Mouse (Mus musculus) limb, embryonic 15.5 days (tissue): ENCODE data around the gene Ubiad1. TPM values are rescaled to one million over a fixed set of nuclear protein-coding genes. Genes with fewer than 3 reads are reported as not detected.

Experiments
- ATAC-seq: fragments of 200-750 bp; cut with Nextera tagmentation; 2 replicates; pipeline ENCODE4 v1.8.0; 2017; ENCODE audit warnings: low read depth, moderate TSS enrichment; ENCODE audit not compliant: insufficient number of reproducible peaks, low FRiP score, low TSS enrichment
- H3K27ac ChIP-seq: fragments of 300-500 bp; sonication (generic); 2 replicates; pipeline ENCODE4 v1.5.1; 2015; ENCODE audit warnings: moderate library complexity, mild to moderate bottlenecking, inconsistent platforms
- H3K27me3 ChIP-seq: fragments of 300-500 bp; sonication (generic); 2 replicates; pipeline ENCODE4 v1.6.1; 2015; ENCODE audit warnings: inconsistent platforms
- H3K36me3 ChIP-seq: fragments of 300-500 bp; sonication (generic); 2 replicates; pipeline ENCODE4 v1.6.1; 2015; ENCODE audit warnings: inconsistent platforms
- H3K4me1 ChIP-seq: fragments of 300-500 bp; sonication (generic); 2 replicates; pipeline ENCODE4 v1.6.1; 2015; ENCODE audit warnings: inconsistent platforms
- H3K4me2 ChIP-seq: fragments of 300-500 bp; sonication (generic); 2 replicates; pipeline ENCODE4 v1.6.1; 2015; ENCODE audit warnings: mild to moderate bottlenecking, inconsistent platforms
- H3K4me3 ChIP-seq: fragments of 300-500 bp; sonication (generic); 2 replicates; pipeline ENCODE4 v1.5.1; 2015; ENCODE audit warnings: mild to moderate bottlenecking, inconsistent platforms
- H3K9ac ChIP-seq: fragments of 300-500 bp; sonication (generic); 2 replicates; pipeline ENCODE4 v1.6.1; 2015; ENCODE audit warnings: inconsistent platforms
- H3K9me3 ChIP-seq: fragments of 300-500 bp; sonication (generic); 2 replicates; pipeline ENCODE4 v1.6.1; 2016; ENCODE audit warnings: inconsistent platforms
- WGBS: fragments of 180-500 bp; shearing (Covaris S2); methylation state at CpG from one replicate; pipeline ENCODE4 v1.1.7; 2015; 5-methylcytosine and 5-hydroxymethylcytosine counted together
- polyA plus RNA-seq: library from polyadenylated mRNA; unstranded; fragments of >200 nt; fragmentation: Nextera tagmentation; extraction: Ambion mirVana; gene quantifications from 2 replicates; pipeline ENCODE4 v1.2.1, GENCODE M21; 2015

Ubiad1 gene
- polyA plus RNA-seq, 1 experiment from 2014 or later: 19.4 TPM

GRCm38 (mm10) chr4:148428544-148428943 is 16.0 kb downstream of the Ubiad1 start:
- no peak for ATAC-seq
- Histone ChIP-seq H3K27me3 (no peaks in the 10 kb centered on the region), H3K4me2 (no peak overlapping the region), H3K4me3 (no peak overlapping the region), H3K36me3 (no peaks in the 10 kb centered on the region), H3K9me3 (no peaks in the 10 kb centered on the region), H3K4me1 (no peaks in the 10 kb centered on the region), H3K9ac (no peak overlapping the region), H3K27ac (no peak overlapping the region)
- 76% methylated on average over 5 of the region's 5 CpGs for WGBS

- Histone ChIP-seq H3K4me1 (no peaks in the 10 kb centered on the region), H3K9me3 (no peaks in the 10 kb centered on the region), H3K27ac (no peak overlapping the region), H3K36me3 (no peaks in the 10 kb centered on the region), H3K4me2 (no peak overlapping the region), H3K9ac (no peak overlapping the region), H3K4me3 (no peak overlapping the region), H3K27me3 (no peaks in the 10 kb centered on the region)
- no peak for ATAC-seq
- 59% methylated on average over 10 of the region's 10 CpGs for WGBS
Observed at GRCm38 (mm10) chr4:148426950-148427850, 17.4 kb downstream of the Ubiad1 start.

- H3K9me3 ChIP-seq: no peaks in the 10 kb centered on the region
- no peak overlapping the region for H3K27ac ChIP-seq
- peaks cover 30% of the 10 kb centered on the region for H3K27me3 ChIP-seq
- H3K4me2 ChIP-seq: no peak overlapping the region
- H3K4me1 ChIP-seq: peaks cover 7% of the 10 kb centered on the region; the same call in 1 of the 2 replicates
- H3K4me3 ChIP-seq: no peak overlapping the region
- no peak overlapping the region for H3K9ac ChIP-seq
- WGBS: 44% methylated on average over 6 of the region's 6 CpGs
- no peak for ATAC-seq
- H3K36me3 ChIP-seq: no peaks in the 10 kb centered on the region
Observed at GRCm38 (mm10) chr4:148417559-148417958, 27.0 kb downstream of the Ubiad1 start.

GRCm38 (mm10) chr4:148417074-148417526 is 27.5 kb downstream of the Ubiad1 start:
- WGBS: 50% methylated on average over 11 of the region's 11 CpGs
- ATAC-seq: no peak
- no peak overlapping the region for H3K4me2 ChIP-seq

GRCm38 (mm10) chr4:148415575-148415974 is 29.0 kb downstream of the Ubiad1 start:
- H3K9ac ChIP-seq: no peak overlapping the region
- H3K4me1 ChIP-seq: peaks cover 7% of the 10 kb centered on the region; the same call in 1 of the 2 replicates
- no peak for ATAC-seq
- H3K36me3 ChIP-seq: no peaks in the 10 kb centered on the region
- WGBS: 3% methylated on average over 16 of the region's 16 CpGs
- no peak overlapping the region for H3K27ac ChIP-seq
- no peaks in the 10 kb centered on the region for H3K9me3 ChIP-seq
- peaks cover 30% of the 10 kb centered on the region for H3K27me3 ChIP-seq
- peak overlapping the region; percentile 15; the same call in 1 of the 2 replicates for H3K4me2 ChIP-seq
- no peak overlapping the region for H3K4me3 ChIP-seq

More at GRCm38 (mm10) chr4:148417074-148417526, 27.5 kb downstream of the Ubiad1 start:
- Histone ChIP-seq H3K9ac (no peak overlapping the region), H3K4me3 (no peak overlapping the region), H3K4me1 (peaks cover 7% of the 10 kb centered on the region; the same call in 1 of the 2 replicates), H3K36me3 (no peaks in the 10 kb centered on the region), H3K27ac (no peak overlapping the region), H3K27me3 (peaks cover 30% of the 10 kb centered on the region), H3K9me3 (no peaks in the 10 kb centered on the region)

- no peak for ATAC-seq
Observed at GRCm38 (mm10) chr4:148408256-148408975, 36.2 kb downstream of the Ubiad1 start.

GRCm38 (mm10) chr4:148405255-148405788 is 39.2 kb downstream of the Ubiad1 start:
- no peak overlapping the region for H3K27ac ChIP-seq
- no peaks in the 10 kb centered on the region for H3K36me3 ChIP-seq
- H3K4me3 ChIP-seq: no peak overlapping the region
- no peak overlapping the region for H3K9ac ChIP-seq
- 9% methylated on average over 13 of the region's 13 CpGs for WGBS
- peak overlapping the region; percentile 25 for H3K4me2 ChIP-seq
- H3K4me1 ChIP-seq: peaks cover 19% of the 10 kb centered on the region
- H3K9me3 ChIP-seq: no peaks in the 10 kb centered on the region
- ATAC-seq: no peak
- H3K27me3 ChIP-seq: peaks cover 65% of the 10 kb centered on the region

More at GRCm38 (mm10) chr4:148408256-148408975, 36.2 kb downstream of the Ubiad1 start:
- Histone ChIP-seq H3K36me3 (no peaks in the 10 kb centered on the region), H3K4me1 (peaks cover 19% of the 10 kb centered on the region), H3K27me3 (peaks cover 46% of the 10 kb centered on the region), H3K4me3 (no peak overlapping the region), H3K9me3 (no peaks in the 10 kb centered on the region), H3K4me2 (no peak overlapping the region), H3K27ac (no peak overlapping the region), H3K9ac (no peak overlapping the region)
- WGBS: 64% methylated on average over 10 of the region's 10 CpGs

- no peak overlapping the region for H3K4me3 ChIP-seq
- peaks cover 65% of the 10 kb centered on the region for H3K27me3 ChIP-seq
- no peak overlapping the region for H3K27ac ChIP-seq
- WGBS: 3% methylated on average over 11 of the region's 11 CpGs
- no peak overlapping the region for H3K9ac ChIP-seq
- peak overlapping the region; percentile 25 for H3K4me2 ChIP-seq
- ATAC-seq: no peak
- peaks cover 19% of the 10 kb centered on the region for H3K4me1 ChIP-seq
- H3K9me3 ChIP-seq: no peaks in the 10 kb centered on the region
- no peaks in the 10 kb centered on the region for H3K36me3 ChIP-seq
Observed at GRCm38 (mm10) chr4:148404748-148405147, 39.8 kb downstream of the Ubiad1 start.

- peaks cover 19% of the 10 kb centered on the region for H3K4me1 ChIP-seq
- ATAC-seq: no peak
- H3K27me3 ChIP-seq: peaks cover 64% of the 10 kb centered on the region
- no peak overlapping the region for H3K4me3 ChIP-seq
- H3K36me3 ChIP-seq: no peaks in the 10 kb centered on the region
- no peaks in the 10 kb centered on the region for H3K9me3 ChIP-seq
- no peak overlapping the region for H3K4me2 ChIP-seq
- no peak overlapping the region for H3K9ac ChIP-seq
- no peak overlapping the region for H3K27ac ChIP-seq
- WGBS: 11% methylated on average over 12 of the region's 12 CpGs
Observed at GRCm38 (mm10) chr4:148403402-148403801, 41.2 kb downstream of the Ubiad1 start.

GRCm38 (mm10) chr4:148399437-148400094 is 45.0 kb downstream of the Ubiad1 start:
- Histone ChIP-seq H3K27ac (no peak overlapping the region), H3K36me3 (no peaks in the 10 kb centered on the region), H3K9me3 (no peaks in the 10 kb centered on the region), H3K4me1 (peaks cover 6% of the 10 kb centered on the region), H3K4me3 (no peak overlapping the region), H3K4me2 (no peak overlapping the region), H3K27me3 (peaks cover 31% of the 10 kb centered on the region), H3K9ac (no peak overlapping the region)
- no peak for ATAC-seq
- 38% methylated on average over 9 of the region's 9 CpGs for WGBS

- 64% methylated on average over 18 of the region's 18 CpGs for WGBS
- Histone ChIP-seq H3K36me3 (no peaks in the 10 kb centered on the region), H3K4me1 (no peaks in the 10 kb centered on the region), H3K9me3 (no peaks in the 10 kb centered on the region), H3K9ac (no peak overlapping the region), H3K27me3 (peaks cover 12% of the 10 kb centered on the region), H3K4me2 (no peak overlapping the region), H3K27ac (no peak overlapping the region), H3K4me3 (no peak overlapping the region)
- ATAC-seq: peak; percentile 40; the same call in 1 of the 2 replicates
Observed at GRCm38 (mm10) chr4:148397531-148398287, 46.9 kb downstream of the Ubiad1 start.
